ENCODE assay signal across 7 mouse cellular contexts in the genomic region with DNA sequence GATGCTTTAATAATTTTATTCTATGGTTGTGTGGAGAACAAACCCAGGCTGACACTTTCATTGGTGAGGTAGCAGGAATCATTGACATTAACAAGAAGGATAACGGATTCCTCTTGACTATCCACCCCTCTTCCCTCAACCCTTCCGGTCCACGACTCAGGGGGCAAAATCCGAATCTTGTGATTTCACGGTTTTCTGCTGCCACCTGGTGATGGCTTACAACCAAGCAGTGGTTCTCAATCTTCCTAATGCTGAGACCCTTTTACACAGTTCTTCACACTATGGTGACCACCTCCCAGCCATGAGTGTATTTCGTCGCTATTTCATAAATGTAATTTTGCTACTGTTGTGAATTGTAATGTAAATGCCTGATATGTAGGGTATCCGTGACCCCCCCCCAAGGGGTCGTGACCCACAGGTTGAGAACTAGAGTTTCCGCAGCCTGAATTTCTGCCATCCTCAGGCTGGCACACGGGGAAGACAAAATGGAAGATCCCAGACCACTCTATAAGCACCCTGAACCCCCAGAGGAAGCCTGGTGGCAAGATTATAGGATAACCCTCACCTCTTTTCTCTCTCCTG. TPM values are rescaled to one million over a fixed set of nuclear protein-coding genes. Genes with fewer than 3 reads are reported as not detected.
DNase-seq lines count a peak whose midpoint lies in the region; ATAC-seq and TF ChIP-seq lines count a peak whose summit lies in the region.

No protein-coding gene starts in this region.

- no peaks in the 10 kb centered on the region for H3K27me3 ChIP-seq in limb, embryonic 14.5 days (ENCODE audit: control insufficient read depth, insufficient read depth, low read length)
- H3K27me3 ChIP-seq in limb, embryonic 10.5 days (ENCODE audit: low read depth, poor library complexity, severe bottlenecking) = no peaks in the 10 kb centered on the region
- peaks cover 22% of the 10 kb centered on the region; the same call in 1 of the 2 replicates for H3K27me3 ChIP-seq in liver, embryonic 12.5 days (replicated peaks)
- no peaks in the 10 kb centered on the region for H3K27me3 ChIP-seq in stomach, embryonic 15.5 days (replicated peaks)

- 68% methylated on average over 11 of the region's 11 CpGs for WGBS in limb, embryonic 14.5 days
- WGBS in limb, embryonic 10.5 days = 69% methylated on average over 11 of the region's 11 CpGs
- 36% methylated on average over 11 of the region's 11 CpGs for WGBS in liver, embryonic 12.5 days (ENCODE audit: insufficient replicate concordance)
- 53% methylated on average over 11 of the region's 11 CpGs for WGBS in stomach, embryonic 15.5 days

- no peak overlapping the region for H3K4me3 ChIP-seq in limb, embryonic 14.5 days (replicated peaks; ENCODE audit: low read length)
- H3K4me3 ChIP-seq in limb, embryonic 10.5 days = no peak overlapping the region
- H3K4me3 ChIP-seq in liver, embryonic 12.5 days = peak overlapping the region; percentile 15; the same call in 1 of the 2 replicates
- no peak overlapping the region for H3K4me3 ChIP-seq in stomach, embryonic 15.5 days (replicated peaks)

- H3K9ac ChIP-seq in limb, embryonic 14.5 days (ENCODE audit: low read depth, low read length, severe bottlenecking) = no peak overlapping the region
- H3K9ac ChIP-seq in liver, embryonic 12.5 days = no peak overlapping the region
- H3K9ac ChIP-seq in stomach, embryonic 15.5 days = no peak overlapping the region

- peak; percentile 32; the same call in 1 of the 2 replicates for ATAC-seq in limb, embryonic 14.5 days (ENCODE audit: low FRiP score, low read depth)
- no peak for ATAC-seq in liver, embryonic 12.5 days
- peak; percentile 14; the same call in 1 of the 2 replicates for ATAC-seq in stomach, embryonic 15.5 days (ENCODE audit: insufficient read depth, low FRiP score, low read depth)

- no peak for TF ChIP-seq POLR2A in limb, embryonic 14.5 days (IDR thresholded peaks at IDR 0.05; ENCODE audit: borderline replicate concordance, extremely low read depth, insufficient read depth, insufficient read length)

- H3K4me2 ChIP-seq in limb, embryonic 14.5 days (replicated peaks; ENCODE audit: low read depth, low read length, severe bottlenecking) = no peak overlapping the region
- H3K4me2 ChIP-seq in liver, embryonic 12.5 days = peak overlapping the region; percentile 52
- H3K4me2 ChIP-seq in stomach, embryonic 15.5 days = no peak overlapping the region

- H3K36me3 ChIP-seq in limb, embryonic 14.5 days (ENCODE audit: control insufficient read depth, insufficient read depth, low read length) = no peaks in the 10 kb centered on the region
- no peaks in the 10 kb centered on the region for H3K36me3 ChIP-seq in limb, embryonic 10.5 days
- H3K36me3 ChIP-seq in liver, embryonic 12.5 days = no peaks in the 10 kb centered on the region
- no peaks in the 10 kb centered on the region for H3K36me3 ChIP-seq in stomach, embryonic 15.5 days

- DNase-seq in limb, embryonic 14.5 days (ENCODE audit: low spot score) = peak; percentile 13
- DNase-seq in limb, embryonic 10.5 days (ENCODE audit: low spot score) = no peak
- peak; percentile 69 for DNase-seq in T-cell, adult 2 months (ENCODE audit: low spot score)
- DNase-seq in layer of hippocampus, adult 11-12 months (ENCODE audit: low spot score) = no peak
- DNase-seq in layer of hippocampus, adult 9-11 months = no peak

- no peaks in the 10 kb centered on the region for H3K9me3 ChIP-seq in limb, embryonic 14.5 days (ENCODE audit: control insufficient read depth, low read length)
- H3K9me3 ChIP-seq in limb, embryonic 10.5 days (replicated peaks) = no peaks in the 10 kb centered on the region
- no peaks in the 10 kb centered on the region for H3K9me3 ChIP-seq in liver, embryonic 12.5 days (replicated peaks)
- H3K9me3 ChIP-seq in stomach, embryonic 15.5 days = no peaks in the 10 kb centered on the region

- no peak overlapping the region for H3K27ac ChIP-seq in limb, embryonic 14.5 days (replicated peaks; ENCODE audit: low read depth, low read length)
- no peak overlapping the region for H3K27ac ChIP-seq in limb, embryonic 10.5 days
- H3K27ac ChIP-seq in liver, embryonic 12.5 days = no peak overlapping the region
- no peak overlapping the region for H3K27ac ChIP-seq in stomach, embryonic 15.5 days

- H3K4me1 ChIP-seq in limb, embryonic 14.5 days (ENCODE audit: control insufficient read depth, insufficient read depth, low read length) = no peaks in the 10 kb centered on the region
- no peaks in the 10 kb centered on the region for H3K4me1 ChIP-seq in limb, embryonic 10.5 days
- peaks cover 4% of the 10 kb centered on the region for H3K4me1 ChIP-seq in liver, embryonic 12.5 days
- H3K4me1 ChIP-seq in stomach, embryonic 15.5 days = no peaks in the 10 kb centered on the region

RNA-seq across cellular contexts. Expression of a gene that starts 52.7 kb away (rescaled TPM):
- 0.03 TPM in 2 replicates for polyA plus RNA-seq in limb, embryonic 14.5 days (2012; rRNA removed)
- polyA plus RNA-seq in limb, embryonic 14.5 days (2014; fragmentation: Nextera tagmentation; extraction: Ambion mirVana) = not detected in 2 replicates
- not detected in 2 replicates for polyA plus RNA-seq in limb, embryonic 10.5 days (2016; fragmentation: Nextera tagmentation; extraction: Ambion mirVana)
- not detected in 2 replicates for polyA plus RNA-seq in liver, embryonic 12.5 days (2016; fragmentation: Nextera tagmentation; extraction: Ambion mirVana)
- polyA plus RNA-seq in stomach, embryonic 15.5 days (2015; fragmentation: Nextera tagmentation; extraction: Ambion mirVana) = not detected in 2 replicates

Comparison
In these comparisons a context has a peak if more than half of its experiments do, and no peak if none do; other contexts are left out.
1. DNase-seq: peak in limb, embryonic 14.5 days (single experiment) and T-cell, adult 2 months (single experiment); none in limb, embryonic 10.5 days (single experiment), layer of hippocampus, adult 11-12 months (single experiment) and layer of hippocampus, adult 9-11 months (single experiment).